Mouse (Mus musculus): ENCODE results near the gene Gm43518.

DNA sequence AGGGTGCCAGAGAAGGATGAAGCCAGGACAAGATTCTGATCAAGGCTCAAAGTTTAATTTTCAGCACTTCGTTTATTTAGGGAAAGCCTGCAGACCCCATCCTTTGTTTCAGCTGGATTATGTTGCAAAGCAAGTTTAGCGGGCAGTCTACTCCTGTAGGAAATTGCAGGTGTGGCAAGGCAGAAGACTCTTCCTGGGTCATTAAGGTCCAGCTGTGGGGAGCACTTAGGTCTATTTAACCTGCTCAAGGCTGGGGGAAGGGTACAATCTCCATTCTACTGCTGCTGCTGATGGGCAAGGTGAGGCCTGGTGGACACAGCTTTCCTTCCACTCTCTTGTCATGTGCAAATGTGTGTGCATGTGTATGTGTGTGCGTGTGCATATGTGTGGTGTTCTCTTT lies 31.8 kb downstream of the Gm43518 start:
- TF ChIP-seq CTCF (IDR thresholded peaks at IDR 0.05; ENCODE audit: low read depth) (no peak), EP300 (IDR thresholded peaks at IDR 0.05; ENCODE audit: low read depth) (no peak)
